Mouse (Mus musculus) megakaryocyte, adult 5-6 weeks (primary cell): ENCODE data around the gene Prr22. TPM values are rescaled to one million over a fixed set of nuclear protein-coding genes. Genes with fewer than 3 reads are reported as not detected.

Experiments used
- ATAC-seq: 2 replicates; pipeline ENCODE4 v1.8.0; 2016; ENCODE audit warnings: mild to moderate bottlenecking, inconsistent platforms; ENCODE audit not compliant: poor library complexity, severe bottlenecking
- total RNA-seq, 2 experiments: library from RNA; stranded (forward) in 1 of 2; stranded (reverse) in 1 of 2; fragments of 153-499, 151-499 nt in 1 of 2; fragments of 221-1000, 200-1000 nt in 1 of 2; gene quantifications; 2 replicates each; pipeline versions ENCODE4 v1.2.3 to v1.2.4; 2015 to 2017

Prr22 gene
- 0.32 and 0.85 TPM in 2 replicates for total RNA-seq (2015)
- not detected in 2 replicates for total RNA-seq (2017)

GRCm38 (mm10) chr17:56769950-56770349 lies at the start of gene Prr22:
Gene Prr22, plus strand, starts transcription at chr17:56770250.
- no peak for ATAC-seq

- no peak for ATAC-seq
These were observed 47.6 kb upstream of the Prr22 start for GRCm38 (mm10) chr17:56722441-56722840.

GRCm38 (mm10) chr17:56723419-56724161 lies 46.5 kb upstream of the Prr22 start:
- ATAC-seq: no peak

- no peak for ATAC-seq
These were observed 42.9 kb upstream of the Prr22 start for GRCm38 (mm10) chr17:56727029-56727649.

DNA sequence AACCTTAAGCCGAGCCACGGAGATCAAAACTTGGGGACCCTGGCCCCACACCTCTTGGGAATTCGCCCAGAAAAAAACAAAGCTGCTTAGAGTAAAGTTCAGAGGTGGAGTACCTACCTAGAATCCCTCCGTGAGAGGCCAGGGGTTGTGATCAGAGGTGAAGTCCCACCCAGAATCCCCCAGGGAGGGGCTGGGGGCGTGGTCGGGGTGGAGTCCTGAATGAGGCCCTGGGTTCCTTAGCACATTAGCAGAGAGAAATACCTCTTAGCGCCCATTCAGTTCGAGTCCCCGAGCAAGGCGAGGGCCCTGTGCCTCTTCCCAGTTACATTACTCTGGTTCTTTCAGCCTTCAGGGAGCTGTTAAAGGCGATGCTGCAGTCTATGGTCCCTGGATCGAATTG lies 42.4 kb upstream of the Prr22 start:
- no peak for ATAC-seq

DNA sequence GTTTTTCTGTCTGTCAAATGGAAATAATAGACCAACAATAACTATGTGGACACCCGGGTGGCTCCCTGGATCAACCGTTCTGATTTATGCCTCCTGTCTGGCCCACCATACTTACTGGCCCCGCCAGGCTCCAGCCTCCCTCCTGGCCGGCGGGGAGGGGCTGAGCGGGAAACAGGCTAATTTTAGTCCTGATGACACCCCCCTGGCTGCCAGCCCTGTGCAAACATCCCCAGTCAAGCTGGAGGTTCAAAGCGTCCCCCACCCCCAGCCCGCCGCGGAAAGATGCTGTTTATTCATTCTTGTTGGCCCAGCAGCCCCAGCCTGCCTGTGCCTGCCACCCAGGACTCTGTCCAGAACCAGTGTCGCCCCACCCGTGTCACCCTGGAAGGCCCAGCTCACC lies 41.9 kb upstream of the Prr22 start:
- no peak for ATAC-seq

DNA sequence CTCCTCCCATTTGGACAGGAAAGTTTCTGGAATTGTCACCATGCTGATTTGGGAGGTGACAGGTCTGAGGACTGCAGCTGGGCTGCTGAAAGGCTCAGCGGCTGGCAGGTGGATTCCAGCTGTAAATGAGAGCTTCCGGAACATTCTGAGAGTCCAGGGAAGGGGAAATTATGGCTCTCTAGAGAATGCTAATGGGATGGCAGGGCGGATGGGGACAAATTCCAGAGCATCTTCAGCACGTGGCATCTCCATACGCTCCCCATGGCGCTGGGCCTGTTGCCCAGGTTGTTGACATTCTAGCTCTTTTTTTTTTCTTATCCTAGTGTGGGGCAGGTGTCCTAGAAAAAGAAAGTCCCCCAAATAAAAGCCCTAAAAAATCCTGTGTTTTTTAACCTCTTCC lies 40.9 kb upstream of the Prr22 start:
- no peak for ATAC-seq

- no peak for ATAC-seq
These were observed 40.4 kb upstream of the Prr22 start for GRCm38 (mm10) chr17:56729656-56730055.

DNA sequence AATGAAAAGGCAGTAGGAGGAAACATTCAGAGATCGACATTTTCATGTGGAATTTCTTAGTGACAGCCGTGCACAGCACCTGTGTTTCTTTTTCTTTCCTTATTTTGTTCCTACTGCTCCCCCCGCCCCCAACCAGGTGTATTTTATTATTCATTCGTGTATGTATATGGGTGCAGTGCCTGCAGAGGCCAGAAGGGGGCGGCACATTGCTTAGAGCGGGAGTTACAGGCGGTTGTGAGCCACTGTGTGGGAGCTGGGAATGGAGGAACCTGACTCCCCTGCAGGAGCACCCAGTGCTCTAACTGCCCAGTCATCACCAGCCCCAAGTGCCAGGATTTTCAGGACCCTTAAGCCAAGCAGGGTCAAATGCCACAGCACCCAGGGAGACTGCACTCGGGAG lies 33.5 kb upstream of the Prr22 start:
- ATAC-seq: no peak; the same call in 1 of the 2 replicates

GRCm38 (mm10) chr17:56738221-56738620 lies 31.8 kb upstream of the Prr22 start:
- ATAC-seq: no peak

DNA sequence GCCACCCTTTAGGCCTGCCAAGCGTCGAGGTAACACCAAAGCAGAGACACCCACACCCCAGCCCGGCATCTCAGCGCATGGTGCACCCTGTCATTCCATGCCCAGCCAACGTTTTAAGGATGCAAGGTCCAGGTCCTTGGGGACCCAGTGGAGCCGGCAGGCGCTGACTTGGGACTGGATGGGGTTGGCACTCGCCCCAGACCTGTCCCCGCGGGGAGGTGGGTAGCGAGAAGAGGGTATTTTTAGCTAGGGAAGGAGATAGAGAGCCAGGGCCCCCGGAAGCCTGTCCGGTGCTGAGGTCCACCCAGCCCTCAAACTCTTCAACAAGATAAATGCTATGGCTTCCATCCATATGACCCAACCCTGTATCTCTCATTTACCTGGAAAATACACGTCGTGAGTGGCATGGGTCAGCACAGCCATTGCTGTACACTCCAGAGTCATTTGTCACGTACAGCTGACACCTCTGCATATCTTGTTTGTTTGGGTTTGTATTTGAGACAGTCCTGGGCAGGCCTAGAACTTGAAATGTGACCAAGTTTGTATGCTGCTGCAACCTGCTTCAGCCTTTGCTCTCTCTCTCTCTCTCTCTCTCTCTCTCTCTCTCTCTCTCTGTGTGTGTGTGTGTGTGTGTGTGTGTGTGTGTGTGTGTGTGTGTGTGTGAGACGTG lies 29.8 kb upstream of the Prr22 start:
- ATAC-seq: no peak

- no peak for ATAC-seq
These were observed 29.3 kb upstream of the Prr22 start for GRCm38 (mm10) chr17:56740788-56741160.

GRCm38 (mm10) chr17:56744173-56744572 lies 25.9 kb upstream of the Prr22 start:
- ATAC-seq: no peak

DNA sequence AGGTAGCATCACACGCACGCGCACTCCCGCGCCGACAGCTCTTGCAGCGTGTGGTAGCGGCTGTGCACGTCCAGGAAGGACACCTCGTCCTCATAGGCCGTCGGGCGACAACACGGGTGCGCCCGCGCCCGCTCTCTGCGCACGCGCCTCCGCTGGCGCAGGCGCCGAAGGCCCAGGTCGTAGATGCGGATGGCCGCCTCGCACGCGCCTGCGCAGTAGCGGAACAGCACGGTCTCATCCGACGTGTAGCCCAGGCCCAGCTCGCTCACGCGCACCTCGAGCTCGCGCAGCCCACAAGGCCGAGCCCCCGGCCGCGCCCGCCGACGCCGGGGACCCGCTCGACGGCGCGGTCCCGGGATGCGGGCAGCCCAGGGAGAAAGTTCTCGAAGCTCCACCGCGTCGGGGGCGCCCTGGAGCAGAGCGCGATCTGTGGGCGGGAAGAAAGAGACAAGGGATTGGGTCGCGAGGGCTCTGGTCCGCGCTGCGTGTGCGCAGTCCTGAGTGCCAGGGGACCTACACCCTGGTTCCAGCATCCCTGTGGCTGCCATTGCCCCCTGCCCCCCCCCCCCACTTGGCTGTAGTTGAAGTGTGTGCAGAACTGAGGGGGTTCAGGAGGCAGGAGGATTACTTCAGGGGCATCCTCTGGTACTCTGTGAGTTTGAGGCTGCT lies 18.5 kb upstream of the Prr22 start:
- no peak for ATAC-seq

- ATAC-seq: no peak
These were observed 16.6 kb upstream of the Prr22 start for GRCm38 (mm10) chr17:56753452-56753851.

DNA sequence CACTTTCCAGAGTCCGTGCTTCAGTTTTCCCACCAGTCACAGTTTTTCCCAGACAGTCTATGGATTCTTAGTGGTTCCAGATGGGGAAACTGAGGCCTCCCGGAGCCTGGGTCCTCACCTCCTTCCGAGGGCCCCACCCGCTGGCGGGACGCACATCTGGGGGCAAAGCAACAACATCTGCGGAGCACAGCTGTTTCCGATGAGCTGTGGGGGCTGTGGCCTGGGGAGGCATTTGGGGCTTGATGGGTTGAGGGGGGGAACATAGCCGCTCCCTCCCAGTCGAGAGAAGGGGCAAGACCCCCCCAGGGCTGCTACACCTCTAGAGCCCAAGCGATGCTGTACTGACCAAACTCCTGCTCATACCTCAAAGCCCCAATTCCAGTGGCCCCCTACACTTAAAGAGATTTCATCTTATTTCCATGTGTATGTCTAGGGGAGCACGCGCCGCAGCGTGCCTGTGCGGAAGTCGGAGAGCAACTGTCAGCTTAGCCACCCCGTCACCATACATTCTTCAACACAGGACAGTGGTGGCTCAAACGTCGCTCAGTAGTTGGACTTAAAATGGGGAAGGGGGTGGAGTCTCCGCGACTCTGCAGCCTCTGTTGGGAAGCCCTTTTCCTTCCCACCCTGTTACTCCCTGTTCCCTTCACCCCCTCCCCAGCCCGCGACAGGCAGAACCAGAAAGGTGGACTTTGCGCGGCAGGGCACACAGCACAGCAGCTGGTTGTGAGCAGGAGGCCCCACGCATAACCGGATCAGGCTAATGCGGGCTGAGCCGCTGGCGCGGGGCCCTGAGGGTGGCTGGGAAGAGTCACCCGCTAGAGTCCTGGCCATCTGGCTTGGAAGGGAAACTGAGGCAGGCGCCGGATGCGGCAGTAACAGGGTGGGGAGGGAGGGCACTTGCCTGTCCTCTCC lies 15.5 kb upstream of the Prr22 start:
- ATAC-seq: peak; percentile 36

DNA sequence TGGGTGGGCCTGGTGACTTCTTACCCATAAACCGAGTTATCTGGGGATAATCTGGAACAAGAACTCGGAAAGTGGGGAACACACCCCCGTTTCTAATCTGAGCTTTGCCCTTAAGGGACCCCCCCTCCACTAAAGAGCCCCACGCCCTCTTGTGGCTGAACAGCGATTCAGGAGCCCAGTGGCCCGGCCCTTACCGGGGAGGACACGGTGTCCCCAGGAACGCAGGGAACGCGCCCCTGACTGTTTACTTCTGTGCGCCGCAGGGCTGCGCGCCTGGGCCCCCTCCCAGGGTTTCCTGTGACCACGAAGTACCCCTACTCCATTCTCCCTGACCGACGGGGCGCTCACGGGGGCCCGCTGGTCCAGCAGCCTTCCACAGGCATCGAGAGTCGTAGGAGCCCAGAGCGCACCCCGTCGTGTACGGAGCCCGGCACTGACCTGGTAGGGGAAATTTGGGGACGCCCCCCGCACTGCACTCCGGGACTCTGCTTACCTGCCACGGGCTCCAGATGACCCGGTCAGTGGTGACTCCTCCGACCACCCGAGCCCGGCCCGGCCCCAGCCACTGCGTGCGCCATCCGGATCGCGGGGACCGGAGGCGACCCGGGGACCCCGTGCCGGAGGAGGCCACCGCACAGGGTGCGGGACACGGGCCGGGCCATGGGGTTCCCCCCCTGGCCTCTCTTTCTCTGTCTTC lies 13.2 kb upstream of the Prr22 start:
- ATAC-seq: no peak

GRCm38 (mm10) chr17:56757416-56758123 lies 12.5 kb upstream of the Prr22 start, which contains the start of gene Nrtn:
Gene Nrtn, minus strand, starts transcription at chr17:56757530.
- peak; percentile 61 for ATAC-seq

- peak; percentile 36 for ATAC-seq
These were observed 11.9 kb upstream of the Prr22 start for GRCm38 (mm10) chr17:56758132-56758531.
